Mouse (Mus musculus) ES-E14 (cell line): ENCODE results near the gene Snapc4.

Source experiments
- HCFC1 ChIP-seq: IDR thresholded peaks from 2 replicates; pipeline ENCODE4 v1.6.1; 2012; ENCODE audit warnings: low read length, inconsistent platforms, borderline replicate concordance; ENCODE audit not compliant: insufficient read depth
- MAFK ChIP-seq: IDR thresholded peaks from 2 replicates; pipeline ENCODE4 v1.6.1; 2014; ENCODE audit warnings: mild to moderate bottlenecking, low read depth, low read length, inconsistent platforms; ENCODE audit not compliant: insufficient read depth
- ZC3H11A ChIP-seq: IDR thresholded peaks from 2 replicates; pipeline ENCODE4 v1.6.1; 2012; ENCODE audit warnings: low read depth, mild to moderate bottlenecking, inconsistent platforms, low read length, borderline replicate concordance
- ZNF384 ChIP-seq: IDR thresholded peaks from 2 replicates; pipeline ENCODE4 v1.6.1; 2012; ENCODE audit warnings: low read depth, low read length, inconsistent platforms

- TF ChIP-seq ZNF384 (no peak), MAFK (no peak), ZC3H11A (no peak), HCFC1 (no peak)
Measured at GRCm38 (mm10) chr2:26319109-26319508, 61.3 kb downstream of the Snapc4 start.
